Mouse (Mus musculus) stomach, embryonic 14.5 days (tissue): ENCODE results near the gene Ybx1. TPM values are rescaled to one million over a fixed set of nuclear protein-coding genes. Genes with fewer than 3 reads are reported as not detected.
A peak's percentile ranks its signal among the peaks of the same experiment; 100 is the strongest.

Source experiments
- ATAC-seq: fragments of 200-750 bp; cut with Nextera tagmentation; 2 replicates; pipeline ENCODE4 v1.8.0; 2017; ENCODE audit warnings: low read depth, moderate TSS enrichment; ENCODE audit not compliant: insufficient number of reproducible peaks, insufficient read depth, low FRiP score
- H3K27ac ChIP-seq: fragments of 300-500 bp; sonication (generic); 2 replicates; pipeline ENCODE4 v1.5.1; 2014; ENCODE audit warnings: mild to moderate bottlenecking, low read length, moderate library complexity, mixed read lengths
- H3K27me3 ChIP-seq: fragments of 300-500 bp; sonication (generic); 2 replicates; pipeline ENCODE4 v1.6.1; 2014; ENCODE audit warnings: low read length, control low read depth, mixed read lengths; ENCODE audit not compliant: control insufficient read depth, insufficient read depth
- H3K36me3 ChIP-seq: fragments of 300-500 bp; sonication (generic); 2 replicates; pipeline ENCODE4 v1.6.1; 2014; ENCODE audit warnings: mild to moderate bottlenecking, control low read depth, low read length, moderate library complexity, mixed read lengths; ENCODE audit not compliant: control insufficient read depth, insufficient read depth
- H3K4me1 ChIP-seq: fragments of 300-500 bp; sonication (generic); 2 replicates; pipeline ENCODE4 v1.6.1; 2014; ENCODE audit warnings: low read length, control low read depth, mixed read lengths; ENCODE audit not compliant: control insufficient read depth, insufficient read depth
- H3K4me2 ChIP-seq: fragments of 300-500 bp; sonication (generic); replicated peaks from 2 replicates; pipeline ENCODE4 v1.6.1; 2014; ENCODE audit warnings: low read depth, low read length, control low read depth
- H3K4me3 ChIP-seq: fragments of 300-500 bp; sonication (generic); 2 replicates; pipeline ENCODE4 v1.5.1; 2014; ENCODE audit warnings: low read depth, low read length, control low read depth
- H3K9ac ChIP-seq: fragments of 300-500 bp; sonication (generic); replicated peaks from 2 replicates; pipeline ENCODE4 v1.6.1; 2014; ENCODE audit warnings: low read depth, mild to moderate bottlenecking, control low read depth, low read length, moderate library complexity, mixed read lengths
- H3K9me3 ChIP-seq: fragments of 300-500 bp; sonication (generic); 2 replicates; pipeline ENCODE4 v1.6.1; 2016; ENCODE audit warnings: low read depth, low read length, control low read depth; ENCODE audit not compliant: control insufficient read depth
- WGBS: fragments of 180-500 bp; shearing (Covaris S2); extraction: QIAGEN DNeasy Blood & Tissue Kit; methylation state at CpG from one replicate; pipeline ENCODE4 v1.1.7; 2014; 5-methylcytosine and 5-hydroxymethylcytosine counted together
- polyA plus RNA-seq: library from polyadenylated mRNA; unstranded; fragments of >200 nt; fragmentation: Nextera tagmentation; extraction: Ambion mirVana; gene quantifications from 2 replicates; pipeline ENCODE4 v1.2.1, GENCODE M21; 2014

Gene Ybx1
- polyA plus RNA-seq, 1 experiment from 2014 or later: 626 TPM

GRCm38 (mm10) chr4:119303291-119303690, 8.9 kb upstream of the Ybx1 start:
- Histone ChIP-seq H3K9ac (no peak overlapping the region), H3K4me3 (no peak overlapping the region), H3K27me3 (no peaks in the 10 kb centered on the region), H3K4me1 (no peaks in the 10 kb centered on the region), H3K4me2 (no peak overlapping the region), H3K27ac (no peak overlapping the region), H3K36me3 (peaks cover 16% of the 10 kb centered on the region), H3K9me3 (no peaks in the 10 kb centered on the region)
- WGBS: 85% methylated on average over 8 of the region's 8 CpGs
- no peak for ATAC-seq

GRCm38 (mm10) chr4:119301777-119302176, 7.4 kb upstream of the Ybx1 start:
- Histone ChIP-seq H3K4me2 (no peak overlapping the region), H3K4me3 (no peak overlapping the region), H3K9me3 (no peaks in the 10 kb centered on the region), H3K36me3 (peaks cover 2% of the 10 kb centered on the region), H3K4me1 (no peaks in the 10 kb centered on the region), H3K9ac (no peak overlapping the region), H3K27ac (no peak overlapping the region), H3K27me3 (no peaks in the 10 kb centered on the region)
- WGBS: 77% methylated on average over 3 of the region's 3 CpGs
- no peak for ATAC-seq

- H3K4me1 ChIP-seq: no peaks in the 10 kb centered on the region
- no peaks in the 10 kb centered on the region for H3K9me3 ChIP-seq
- no peak overlapping the region for H3K9ac ChIP-seq
- 89% methylated on average over 3 of the region's 3 CpGs for WGBS
- no peaks in the 10 kb centered on the region for H3K27me3 ChIP-seq
- H3K36me3 ChIP-seq: no peaks in the 10 kb centered on the region; the same call in 1 of the 2 replicates
- no peak overlapping the region for H3K4me2 ChIP-seq
- H3K4me3 ChIP-seq: no peak overlapping the region
- ATAC-seq: no peak
- no peak overlapping the region for H3K27ac ChIP-seq
Observed at GRCm38 (mm10) chr4:119300761-119301160, 6.4 kb upstream of the Ybx1 start.

GRCm38 (mm10) chr4:119297361-119297760, 3.0 kb upstream of the Ybx1 start:
- H3K27me3 ChIP-seq: no peaks in the 10 kb centered on the region
- H3K36me3 ChIP-seq: no peaks in the 10 kb centered on the region; the same call in 1 of the 2 replicates
- 54% methylated on average over 2 of the region's 2 CpGs for WGBS
- no peak overlapping the region for H3K9ac ChIP-seq
- ATAC-seq: no peak
- no peak overlapping the region for H3K4me3 ChIP-seq
- H3K4me2 ChIP-seq: no peak overlapping the region
- H3K4me1 ChIP-seq: peaks cover 5% of the 10 kb centered on the region; the same call in 1 of the 2 replicates
- no peak overlapping the region for H3K27ac ChIP-seq
- H3K9me3 ChIP-seq: no peaks in the 10 kb centered on the region

- whole genome bisulfite sequencing: 6% methylated on average over 6 of the region's 6 CpGs
- Histone ChIP-seq H3K27ac (peak overlapping the region; percentile 91; the same call in 1 of the 2 replicates), H3K4me1 (peaks cover 12% of the 10 kb centered on the region; the same call in 1 of the 2 replicates), H3K4me3 (peak overlapping the region; percentile 89), H3K4me2 (peak overlapping the region; percentile 63), H3K9ac (peak overlapping the region; percentile 68), H3K36me3 (peaks cover 4% of the 10 kb centered on the region; the same call in 1 of the 2 replicates), H3K9me3 (no peaks in the 10 kb centered on the region), H3K27me3 (no peaks in the 10 kb centered on the region)
- no peak for ATAC-seq
Observed at GRCm38 (mm10) chr4:119295134-119295453, 690 bp upstream of the Ybx1 start.

- Histone ChIP-seq H3K4me2 (peak overlapping the region; percentile 87), H3K9me3 (no peaks in the 10 kb centered on the region), H3K4me1 (peaks cover 12% of the 10 kb centered on the region; the same call in 1 of the 2 replicates), H3K9ac (peak overlapping the region; percentile 90), H3K4me3 (peak overlapping the region; percentile 89), H3K27ac (peak overlapping the region; percentile 86), H3K27me3 (no peaks in the 10 kb centered on the region), H3K36me3 (peaks cover 7% of the 10 kb centered on the region; the same call in 1 of the 2 replicates)
- under 1% methylated on average over 67 of the region's 80 CpGs for WGBS
- ATAC-seq: peak; percentile 16; the same call in 1 of the 2 replicates
Observed at GRCm38 (mm10) chr4:119293574-119294258, 688 bp downstream of the Ybx1 start.

GRCm38 (mm10) chr4:119292771-119293573, 1.4 kb downstream of the Ybx1 start:
- Histone ChIP-seq H3K36me3 (peaks cover 9% of the 10 kb centered on the region; the same call in 1 of the 2 replicates), H3K4me3 (peak overlapping the region; percentile 89), H3K27ac (peak overlapping the region; percentile 86; the same call in 1 of the 2 replicates), H3K4me2 (peak overlapping the region; percentile 87), H3K9me3 (no peaks in the 10 kb centered on the region), H3K4me1 (peaks cover 12% of the 10 kb centered on the region; the same call in 1 of the 2 replicates), H3K9ac (peak overlapping the region; percentile 90), H3K27me3 (no peaks in the 10 kb centered on the region)
- WGBS: under 1% methylated on average over 24 of the region's 24 CpGs
- ATAC-seq: no peak

- no peak overlapping the region for H3K9ac ChIP-seq
- no peak for ATAC-seq
- H3K4me3 ChIP-seq: peak overlapping the region; percentile 89
- H3K4me2 ChIP-seq: peak overlapping the region; percentile 87
- H3K27me3 ChIP-seq: no peaks in the 10 kb centered on the region
- 61% methylated on average over 1 of the region's 1 CpGs for WGBS
- no peaks in the 10 kb centered on the region for H3K9me3 ChIP-seq
- peaks cover 10% of the 10 kb centered on the region; the same call in 1 of the 2 replicates for H3K36me3 ChIP-seq
- no peak overlapping the region for H3K27ac ChIP-seq
- peaks cover 12% of the 10 kb centered on the region; the same call in 1 of the 2 replicates for H3K4me1 ChIP-seq
Observed at GRCm38 (mm10) chr4:119291921-119292320, 2.5 kb downstream of the Ybx1 start.
